Mouse (Mus musculus): ENCODE results near the gene H2-Q10.
"Not testable (repeated sequence)": the region's sequence is repeated elsewhere in the genome, so short reads cannot be mapped to it uniquely, and the experiment has no call there.

- TF ChIP-seq CTCF (conservative IDR thresholded peaks at IDR 0.05; ENCODE audit: insufficient read depth, insufficient read length, low read depth, low read length); POLR2A (IDR thresholded peaks at IDR 0.05; ENCODE audit: low read depth, low read length): not testable (repeated sequence)
Measured at GRCm38 (mm10) chr17:35444510-35444909, 25.4 kb upstream of the H2-Q10 start.

All from kidney, adult 2 months (tissue).